In genomic region chr1:54825718-54826425, GRCm38 (mm10) we compare ENCODE assay signal across 12 mouse cellular contexts.
DNase-seq lines count a peak whose midpoint lies in the region; ATAC-seq and TF ChIP-seq lines count a peak whose summit lies in the region.
"Had no signal": no experiment of that assay in that cellular context is flagged by ENCODE, and none has a peak within 500 bp of the region (broad histone marks: within the 10 kb centered on the region; RNA-seq: fewer than 3 reads in every experiment).

No protein-coding gene starts in this region.

- peak; percentile 32; the same call in 1 of the 2 replicates for ATAC-seq in intestine, embryonic 14.5 days (replicated peaks; ENCODE audit: low FRiP score, low TSS enrichment, low read depth)
- no peak for ATAC-seq in intestine, postnatal 0 days
- no peak for ATAC-seq in lung, postnatal 0 days
- peak; percentile 14; the same call in 1 of the 2 replicates for ATAC-seq in liver, postnatal 0 days
- ATAC-seq: forebrain, embryonic 16.5 days; inflammation-experienced regulatory T-cells, adult 6 months had no signal

- H3K4me3 ChIP-seq in intestine, embryonic 14.5 days (ENCODE audit: low read depth, low read length): no peak overlapping the region
- H3K4me3 ChIP-seq in intestine, postnatal 0 days (ENCODE audit: low read depth, low read length): no peak overlapping the region
- no peak overlapping the region for H3K4me3 ChIP-seq in lung, postnatal 0 days (ENCODE audit: low read depth, low read length)
- no peak overlapping the region for H3K4me3 ChIP-seq in liver, postnatal 0 days (ENCODE audit: low read depth, low read length)

- TF ChIP-seq CTCF in intestine, postnatal 0 days (IDR thresholded peaks at IDR 0.05; ENCODE audit: low read depth): no peak
- no peak for TF ChIP-seq CTCF in lung, postnatal 0 days (IDR thresholded peaks at IDR 0.05)
- no peak for TF ChIP-seq CTCF in liver, postnatal 0 days (IDR thresholded peaks at IDR 0.05; ENCODE audit: low read depth)

- H3K36me3 ChIP-seq in intestine, embryonic 14.5 days (ENCODE audit: control insufficient read depth, insufficient read depth, low read length): no peaks in the 10 kb centered on the region
- no peaks in the 10 kb centered on the region for H3K36me3 ChIP-seq in intestine, postnatal 0 days (ENCODE audit: control insufficient read depth, insufficient read depth)
- H3K36me3 ChIP-seq in lung, postnatal 0 days (ENCODE audit: insufficient read depth, low read length): no peaks in the 10 kb centered on the region
- peaks cover 8% of the 10 kb centered on the region; the same call in 1 of the 2 replicates for H3K36me3 ChIP-seq in liver, postnatal 0 days (replicated peaks; ENCODE audit: insufficient read depth, low read length)

- peak overlapping the region; percentile 47; the same call in 1 of the 2 replicates for H3K27ac ChIP-seq in intestine, embryonic 14.5 days (ENCODE audit: low read depth)
- no peak overlapping the region for H3K27ac ChIP-seq in intestine, postnatal 0 days (ENCODE audit: low read depth, low read length)
- H3K27ac ChIP-seq in lung, postnatal 0 days (ENCODE audit: low read length): peak overlapping the region; percentile 71
- no peak overlapping the region for H3K27ac ChIP-seq in liver, postnatal 0 days (ENCODE audit: low read depth)

- H3K4me2 ChIP-seq in intestine, embryonic 14.5 days (ENCODE audit: low read length): no peak overlapping the region
- H3K4me2 ChIP-seq in intestine, postnatal 0 days (replicated peaks; ENCODE audit: low read depth): no peak overlapping the region
- no peak overlapping the region for H3K4me2 ChIP-seq in lung, postnatal 0 days (replicated peaks; ENCODE audit: low read depth, low read length)
- H3K4me2 ChIP-seq in liver, postnatal 0 days (ENCODE audit: low read depth, low read length): no peak overlapping the region

- no peak for TF ChIP-seq EP300 in lung, postnatal 0 days (IDR thresholded peaks at IDR 0.05)
- no peak for TF ChIP-seq EP300 in liver, postnatal 0 days (IDR thresholded peaks at IDR 0.05; ENCODE audit: low read depth)

- WGBS in intestine, embryonic 14.5 days: 71% methylated on average over 6 of the region's 6 CpGs
- 66% methylated on average over 6 of the region's 6 CpGs for WGBS in intestine, postnatal 0 days
- WGBS in lung, postnatal 0 days: 67% methylated on average over 6 of the region's 6 CpGs
- 54% methylated on average over 6 of the region's 6 CpGs for WGBS in liver, postnatal 0 days (ENCODE audit: insufficient replicate concordance)

- peaks cover 9% of the 10 kb centered on the region for H3K4me1 ChIP-seq in intestine, embryonic 14.5 days (replicated peaks; ENCODE audit: control insufficient read depth, insufficient read depth, low read length)
- H3K4me1 ChIP-seq in intestine, postnatal 0 days (replicated peaks; ENCODE audit: control insufficient read depth, insufficient read depth, low read length): no peaks in the 10 kb centered on the region
- peaks cover 20% of the 10 kb centered on the region; the same call in 1 of the 2 replicates for H3K4me1 ChIP-seq in lung, postnatal 0 days (ENCODE audit: insufficient read depth, low read depth, low read length)
- H3K4me1 ChIP-seq in liver, postnatal 0 days (ENCODE audit: insufficient read depth): peaks cover 6% of the 10 kb centered on the region; the same call in 1 of the 2 replicates

- peak; percentile 91 for DNase-seq in heart, adult 11 months
- no peak for DNase-seq in heart, adult 18-20 months
- no peak for DNase-seq in intestine, embryonic 14.5 days (ENCODE audit: low spot score)
- DNase-seq in lung, postnatal 0 days (ENCODE audit: low spot score): no peak
- no peak for DNase-seq in lung, adult 18-20 months
- DNase-seq in liver, postnatal 0 days: no peak
- DNase-seq in thymus, postnatal 10 days (ENCODE audit: low spot score in 2 of 2): no peak
- DNase-seq: right cerebral cortex, postnatal 4 days; thymus, adult 18-20 months had no signal

- H3K27me3 ChIP-seq in intestine, embryonic 14.5 days (replicated peaks; ENCODE audit: control insufficient read depth, insufficient read depth, low read length): no peaks in the 10 kb centered on the region
- no peaks in the 10 kb centered on the region for H3K27me3 ChIP-seq in intestine, postnatal 0 days (replicated peaks; ENCODE audit: control insufficient read depth, insufficient read depth, low read length)
- no peaks in the 10 kb centered on the region for H3K27me3 ChIP-seq in lung, postnatal 0 days (replicated peaks; ENCODE audit: insufficient read depth, low read length)
- no peaks in the 10 kb centered on the region for H3K27me3 ChIP-seq in liver, postnatal 0 days (ENCODE audit: insufficient read depth, low read length)

- H3K9ac ChIP-seq in intestine, embryonic 14.5 days (ENCODE audit: low read length): no peak overlapping the region
- no peak overlapping the region for H3K9ac ChIP-seq in intestine, postnatal 0 days (ENCODE audit: low read depth, low read length)
- no peak overlapping the region for H3K9ac ChIP-seq in lung, postnatal 0 days (replicated peaks; ENCODE audit: low read depth)
- H3K9ac ChIP-seq in liver, postnatal 0 days (replicated peaks): no peak overlapping the region

- H3K9me3 ChIP-seq in intestine, embryonic 14.5 days (ENCODE audit: control insufficient read depth, low read length): no peaks in the 10 kb centered on the region
- H3K9me3 ChIP-seq in intestine, postnatal 0 days (ENCODE audit: control insufficient read depth): no peaks in the 10 kb centered on the region
- H3K9me3 ChIP-seq in lung, postnatal 0 days (ENCODE audit: low read length): no peaks in the 10 kb centered on the region
- H3K9me3 ChIP-seq in liver, postnatal 0 days (ENCODE audit: low read length): no peaks in the 10 kb centered on the region

Comparison
In these comparisons a context has a peak if more than half of its experiments do, and no peak if none do; other contexts are left out.
1. ATAC-seq: peak in intestine, embryonic 14.5 days (single experiment) and liver, postnatal 0 days (single experiment); none in intestine, postnatal 0 days (single experiment) and lung, postnatal 0 days (single experiment).
2. H3K27ac ChIP-seq: peak in intestine, embryonic 14.5 days (single experiment) and lung, postnatal 0 days (single experiment); none in intestine, postnatal 0 days (single experiment) and liver, postnatal 0 days (single experiment).